Mouse (Mus musculus) lung, adult 2 months (tissue): ENCODE data around the gene Fam124a.

Experiments used
- CTCF ChIP-seq: fragments of 200-500 bp; IDR thresholded peaks from 2 replicates; pipeline ENCODE4 v1.5.1; 2011; ENCODE audit warnings: mild to moderate bottlenecking, low read length, control low read depth; ENCODE audit not compliant: insufficient read depth
- POLR2A ChIP-seq: fragments of 200-500 bp; IDR thresholded peaks from 2 replicates; pipeline ENCODE4 v1.6.1; 2011; ENCODE audit warnings: low read depth, mild to moderate bottlenecking, control low read depth, low read length, borderline replicate concordance; ENCODE audit errors: extremely low read depth

- TF ChIP-seq POLR2A (no peak), CTCF (no peak)
These were observed 44.6 kb downstream of the Fam124a start for GRCm38 (mm10) chr14:62600109-62600522.
